Mouse (Mus musculus) inflammation-experienced regulatory T-cells (primary cell): Measurements from ENCODE around the gene Tspan11. TPM values are rescaled to one million over a fixed set of nuclear protein-coding genes. Genes with fewer than 3 reads are reported as not detected.

Experiments
- polyA plus RNA-seq, 2 experiments: library from polyadenylated mRNA; unstranded; fragments of 100-300 nt; shearing (Covaris generic); gene quantifications; one replicate each; pipeline ENCODE4 v1.2.1; 2017

The Tspan11 gene
- under 1 TPM in 1 of 2 experiments, not detected in 1; 0.61 TPM for polyA plus RNA-seq

GRCm38 (mm10) chr6:127887511-127888421 is at the start of gene Tspan11:
TSS of gene Tspan11 (plus strand) at chr6:127887589.

Other genes starting within 250 kb of the Tspan11 start
- not detected for gene Prmt8, start 118.1 kb upstream of the Tspan11 start, polyA plus RNA-seq